Mouse (Mus musculus) gastrocnemius, adult 8-10 months (tissue): ENCODE results near the gene Cgnl1. TPM values are rescaled to one million over a fixed set of nuclear protein-coding genes. Genes with fewer than 3 reads are reported as not detected.
"Not testable (repeated sequence)": the region's sequence is repeated elsewhere in the genome, so short reads cannot be mapped to it uniquely, and the experiment has no call there.

ENCODE experiments used
- DNase-seq, 2 experiments: peaks; one replicate each; pipeline ENCODE4 v3.0.0; 2022; ENCODE audit warnings: low spot score in 2 of 2
- total RNA-seq, 4 experiments: library from RNA; stranded (reverse); gene quantifications; 2 replicates each; pipeline ENCODE4 v1.2.4; 2022

The Cgnl1 gene
- total RNA-seq, 4 experiments from 2014 or later, result 2.8 to 5.4 (median 3.9) TPM

DNA sequence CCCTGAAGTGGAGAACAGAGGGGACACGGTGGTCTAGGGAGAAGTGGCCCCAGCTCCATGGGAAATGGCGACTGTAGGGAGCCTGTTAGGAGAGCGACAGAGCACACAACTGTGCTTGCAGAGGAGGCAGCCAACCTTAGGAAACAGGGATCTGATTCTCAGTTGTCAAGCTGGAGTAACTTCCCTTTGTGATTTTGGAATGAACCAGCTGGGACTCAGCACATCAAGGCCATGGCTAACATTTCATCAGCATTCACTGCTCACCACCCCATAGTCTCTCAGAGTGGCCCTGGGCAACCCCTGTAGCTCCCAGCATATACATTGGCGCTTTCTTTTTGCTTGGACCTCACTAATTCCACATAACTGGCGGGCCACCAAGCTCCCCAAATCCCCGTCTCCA lies 145.4 kb downstream of the Cgnl1 start:
- DNase-seq, result no peak

DNA sequence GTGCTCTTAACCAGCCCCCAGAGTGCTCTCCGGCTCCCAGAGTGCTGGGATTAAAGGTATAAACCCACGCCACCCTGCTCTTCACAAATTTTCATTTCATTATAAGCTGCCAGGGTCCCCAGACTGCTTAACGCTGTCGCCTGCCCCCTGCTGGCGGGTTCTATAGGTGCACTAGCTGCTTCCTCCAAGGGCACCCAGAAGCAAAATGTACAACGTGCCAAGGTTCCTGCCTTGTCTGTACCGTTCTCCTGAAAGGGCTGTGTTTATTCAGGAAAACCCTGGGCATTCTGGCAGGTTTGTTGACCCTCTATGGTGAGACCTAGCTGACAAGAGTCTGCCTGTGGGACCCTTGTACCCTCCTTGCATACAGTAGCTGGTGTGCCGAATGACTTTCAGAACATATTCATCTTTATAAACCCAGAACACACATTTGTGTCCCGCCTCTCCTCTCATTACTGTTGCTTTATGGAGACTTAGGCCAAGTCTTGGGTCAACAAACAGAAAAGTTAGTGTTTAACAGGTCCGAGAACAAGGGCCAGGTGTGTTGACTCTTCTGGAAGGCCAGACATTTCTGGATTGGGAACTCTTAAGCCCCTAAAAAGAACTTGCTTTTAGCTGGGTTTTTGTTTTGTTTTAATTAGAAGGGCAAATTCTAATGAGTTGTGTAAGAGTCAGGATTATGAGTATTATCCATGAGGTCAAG lies 146.5 kb downstream of the Cgnl1 start:
- DNase-seq, result peak; percentile 24 to 35

DNA sequence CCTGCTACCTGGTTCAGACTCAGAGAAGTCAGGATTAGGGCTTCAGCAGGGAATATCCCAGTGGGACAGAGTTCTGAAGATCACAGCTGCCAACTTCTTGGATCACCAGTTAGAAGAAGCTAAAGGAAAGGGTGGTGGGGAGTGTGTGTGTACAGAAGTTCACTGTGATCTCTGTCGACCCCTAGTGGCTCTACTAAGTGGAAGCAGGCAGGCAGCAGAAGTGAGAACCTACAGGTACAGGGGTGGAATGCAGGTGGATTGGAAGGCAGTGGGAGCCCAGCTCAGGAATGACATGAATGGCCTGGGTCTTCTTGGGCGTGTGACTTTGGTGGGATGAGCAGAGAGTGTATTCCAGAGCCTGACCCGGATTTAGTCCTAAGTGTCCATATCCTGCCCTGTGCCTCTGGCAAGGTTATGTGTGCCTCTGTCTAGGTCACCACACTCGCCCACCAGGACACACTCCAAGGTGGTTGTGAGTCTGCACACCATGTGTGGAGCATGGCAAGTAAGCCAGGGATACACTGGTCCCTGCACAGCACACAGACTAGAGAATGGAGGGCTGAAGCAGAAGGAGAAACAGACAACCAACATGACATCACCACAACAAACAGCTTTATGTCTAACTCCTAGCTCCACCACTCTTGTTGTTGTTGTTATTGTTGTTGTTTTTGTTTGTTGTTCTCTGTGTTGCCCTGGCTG lies 147.4 kb downstream of the Cgnl1 start:
- no peak for DNase-seq

DNA sequence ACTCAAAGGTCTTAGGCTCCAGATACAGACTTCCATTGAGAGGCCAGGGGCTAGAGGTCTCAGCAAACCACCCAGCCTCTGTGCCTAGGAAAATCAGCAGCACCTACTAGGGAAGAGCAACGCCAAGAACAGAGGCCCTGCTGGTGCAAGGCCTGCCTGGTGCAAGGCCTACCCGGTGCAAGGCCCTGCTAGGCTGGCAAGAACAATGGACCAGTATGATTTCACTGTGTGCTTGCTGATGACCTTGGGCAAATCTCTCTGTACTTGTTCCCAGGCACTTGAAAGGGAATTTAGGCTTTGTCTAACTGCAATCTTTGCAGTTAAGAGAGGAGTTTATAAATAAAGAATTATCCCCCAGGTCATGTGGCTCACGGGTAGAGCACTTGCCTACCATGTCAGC lies 148.8 kb downstream of the Cgnl1 start:
- no peak for DNase-seq

DNA sequence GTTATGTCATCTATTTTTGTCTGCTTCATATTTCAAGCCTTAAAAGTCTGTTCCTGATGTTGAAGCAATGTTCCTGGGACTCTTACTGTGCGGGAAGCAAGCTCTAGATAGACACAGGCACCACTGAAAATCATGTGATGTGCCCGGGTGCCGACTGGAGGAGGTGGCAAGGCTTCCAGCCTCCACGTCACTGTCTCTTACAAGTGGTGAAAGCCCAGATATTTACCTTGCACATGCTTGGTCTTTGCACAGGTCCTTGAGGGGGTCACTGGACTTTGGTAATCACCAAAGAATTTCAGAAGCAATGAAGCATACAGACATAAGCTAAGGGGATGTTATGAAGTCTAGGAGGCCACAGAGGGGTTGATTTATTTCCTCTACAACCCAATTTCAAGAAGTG lies 149.4 kb downstream of the Cgnl1 start:
- DNase-seq, result no peak

DNA sequence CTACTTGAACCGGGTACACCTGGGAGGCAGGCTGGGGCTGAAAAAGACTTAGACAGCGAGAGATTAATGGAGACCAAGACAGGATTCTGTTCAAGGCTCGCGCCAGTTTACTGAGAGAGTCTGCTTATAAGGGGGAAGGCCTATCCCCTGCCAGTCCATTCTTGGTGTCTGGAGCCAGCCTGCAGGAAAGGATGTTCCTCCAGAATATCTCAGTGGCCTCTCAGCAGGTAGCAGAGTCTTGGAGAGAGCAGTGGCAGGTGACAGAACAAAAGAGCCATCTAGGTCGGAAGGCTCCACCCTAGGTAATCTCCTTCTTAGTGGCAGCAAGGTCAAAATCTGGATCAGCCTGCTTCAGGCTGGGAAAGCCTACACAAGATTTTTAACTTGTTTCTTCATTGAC lies 151.3 kb downstream of the Cgnl1 start:
- DNase-seq, result not testable (repeated sequence)

DNA sequence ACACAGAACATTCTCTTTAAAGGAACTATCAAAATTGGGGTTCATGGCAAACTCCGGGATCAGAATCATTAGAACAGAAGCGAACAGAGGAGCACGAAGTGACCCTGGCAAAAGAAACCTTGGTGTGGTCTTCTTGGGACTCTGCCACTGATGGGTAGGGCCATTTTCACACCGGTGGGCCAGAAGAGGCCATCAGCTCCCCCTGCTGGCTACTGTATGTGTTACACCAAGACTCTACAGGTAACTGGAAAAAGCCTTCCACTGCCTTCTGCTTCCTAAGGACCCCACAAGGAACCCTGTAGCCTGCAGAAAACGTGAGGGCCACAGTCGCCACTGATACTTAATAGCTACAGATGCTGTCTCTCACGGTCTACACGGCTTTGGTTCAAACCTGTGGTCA lies 154.0 kb downstream of the Cgnl1 start:
- DNase-seq, result no peak

DNA sequence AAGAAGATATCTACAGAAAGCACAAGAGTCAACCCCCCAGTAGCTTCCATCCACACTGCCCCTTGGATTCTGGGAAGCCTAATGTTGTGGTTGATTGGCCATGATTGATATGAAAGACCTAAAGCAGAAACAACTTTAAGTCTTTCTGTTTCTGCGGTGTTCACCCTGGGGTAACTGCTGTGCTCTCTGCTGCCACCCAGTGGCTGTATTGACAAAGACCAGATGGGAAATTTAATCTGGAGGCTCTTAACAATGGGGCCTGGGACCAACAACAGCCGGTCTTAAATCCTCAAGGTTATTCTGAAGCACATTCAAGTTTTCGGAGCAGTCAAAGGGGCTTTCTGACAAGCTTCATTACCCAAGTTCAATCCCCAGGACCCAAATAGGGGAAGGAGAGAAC lies 155.2 kb downstream of the Cgnl1 start:
- DNase-seq, result peak; percentile 44 to 54

DNA sequence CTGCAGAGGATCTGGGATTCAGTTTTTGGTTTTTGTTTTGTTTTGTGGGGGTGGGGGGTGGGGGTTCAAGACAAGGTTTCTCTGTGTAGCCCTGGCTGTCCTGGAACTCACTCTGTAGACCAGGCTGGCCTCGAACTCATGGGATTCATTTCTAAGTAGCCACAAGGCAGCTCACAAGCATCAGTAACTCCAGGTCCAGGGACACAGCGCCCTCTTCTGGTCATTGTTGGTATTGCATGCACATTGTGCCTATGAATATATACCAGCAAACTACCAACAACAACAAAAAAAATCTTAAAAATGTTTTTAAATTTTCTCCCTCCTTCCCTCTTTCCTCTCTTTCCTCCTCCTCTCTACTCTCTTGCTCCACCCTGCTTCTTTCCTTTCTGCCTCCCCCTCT lies 156.8 kb downstream of the Cgnl1 start:
- peak; percentile 21 to 38 for DNase-seq

DNA sequence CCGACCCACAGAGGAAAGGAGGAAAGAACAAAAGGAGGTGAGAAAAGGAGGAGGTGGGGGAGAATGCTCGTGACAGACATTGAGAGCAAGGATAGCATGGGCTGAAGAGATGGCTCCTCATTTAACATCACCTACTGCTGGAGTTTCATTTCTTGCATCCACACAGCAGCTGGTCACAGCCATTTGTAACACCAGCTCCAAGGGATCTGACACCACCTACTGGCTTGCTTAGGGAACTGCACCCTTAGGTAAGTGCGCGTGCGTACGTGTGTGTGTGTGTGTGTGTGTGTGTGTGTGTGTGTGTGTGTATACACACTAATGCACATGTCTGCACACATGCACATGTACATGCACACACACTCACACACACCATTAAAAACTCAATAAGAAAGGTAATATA lies 158.4 kb downstream of the Cgnl1 start:
- DNase-seq, result no peak

DNA sequence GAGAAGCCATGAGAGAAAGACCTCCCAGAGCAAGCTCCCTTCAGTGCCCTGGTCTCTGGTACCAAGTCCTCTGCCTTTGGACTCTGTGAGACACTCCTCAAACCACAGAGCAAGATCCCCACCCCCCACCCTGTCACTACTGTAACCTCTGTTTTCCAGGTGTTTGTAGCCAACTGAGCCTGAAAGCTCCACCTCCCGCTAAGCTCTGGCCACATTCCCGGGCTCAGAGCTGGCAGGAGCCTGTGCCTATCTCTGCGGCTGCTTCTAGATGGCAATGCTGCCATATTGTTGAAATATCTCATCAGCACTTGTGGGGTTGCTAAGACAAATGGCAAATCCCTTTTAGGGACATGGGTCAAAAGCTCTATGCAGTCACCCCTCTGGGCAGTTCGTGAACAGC lies 159.5 kb downstream of the Cgnl1 start:
- DNase-seq, result no peak

DNA sequence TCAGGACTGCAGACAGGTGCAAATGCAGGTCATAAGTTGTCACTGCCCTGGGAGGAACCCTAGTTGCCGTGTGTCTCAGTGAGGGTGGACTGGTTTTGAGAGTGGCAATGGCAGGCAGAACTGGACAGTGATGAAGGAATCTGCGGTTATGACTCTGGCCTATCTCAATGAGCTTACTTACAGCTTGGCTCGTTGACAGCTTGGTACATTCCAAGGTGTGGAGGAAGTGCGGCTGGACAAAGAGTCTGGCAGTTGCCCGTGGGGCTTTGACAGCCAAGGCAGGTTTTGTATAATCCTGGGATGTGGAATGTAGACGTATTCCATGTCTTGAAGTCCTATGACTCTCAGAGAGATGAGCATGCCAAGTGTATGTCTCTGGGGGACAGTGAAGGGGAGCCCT lies 162.4 kb downstream of the Cgnl1 start:
- no peak for DNase-seq

DNA sequence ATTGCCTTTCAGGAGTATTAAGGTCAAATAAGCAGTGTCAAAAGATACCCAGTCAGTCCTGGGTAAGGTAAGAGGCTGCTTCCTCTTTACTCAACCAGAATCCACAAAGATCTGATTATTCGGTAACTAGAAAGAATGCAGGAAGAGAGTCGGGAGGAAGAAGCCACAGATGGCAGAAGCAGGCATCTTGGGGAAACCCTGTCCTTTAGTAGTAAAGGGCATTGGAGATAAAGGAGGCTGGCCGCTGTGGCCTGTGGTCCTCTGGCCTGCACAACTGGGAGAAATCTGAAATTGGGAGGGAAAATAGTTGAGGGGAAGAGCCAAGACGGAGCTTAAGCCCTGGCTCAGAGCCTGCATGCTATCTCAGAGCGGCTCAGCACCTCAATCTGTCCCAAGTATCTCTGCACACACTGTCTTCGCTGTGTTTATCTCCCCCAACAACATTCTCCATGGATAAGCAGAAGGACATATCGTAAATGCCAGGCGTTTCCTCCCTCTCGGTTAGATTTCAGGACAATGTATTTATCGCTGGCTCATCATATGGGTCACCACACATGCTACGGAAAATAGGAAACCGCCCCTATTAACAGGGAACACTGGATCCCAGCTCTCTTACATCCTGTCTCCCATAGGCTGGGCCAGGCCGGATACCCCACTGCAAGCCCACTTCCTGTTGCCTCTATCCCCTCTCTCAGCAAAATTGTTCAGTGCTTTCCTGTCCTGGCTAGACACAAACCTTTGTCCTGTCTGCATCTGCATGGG lies 164.9 kb downstream of the Cgnl1 start:
- no peak for DNase-seq

DNA sequence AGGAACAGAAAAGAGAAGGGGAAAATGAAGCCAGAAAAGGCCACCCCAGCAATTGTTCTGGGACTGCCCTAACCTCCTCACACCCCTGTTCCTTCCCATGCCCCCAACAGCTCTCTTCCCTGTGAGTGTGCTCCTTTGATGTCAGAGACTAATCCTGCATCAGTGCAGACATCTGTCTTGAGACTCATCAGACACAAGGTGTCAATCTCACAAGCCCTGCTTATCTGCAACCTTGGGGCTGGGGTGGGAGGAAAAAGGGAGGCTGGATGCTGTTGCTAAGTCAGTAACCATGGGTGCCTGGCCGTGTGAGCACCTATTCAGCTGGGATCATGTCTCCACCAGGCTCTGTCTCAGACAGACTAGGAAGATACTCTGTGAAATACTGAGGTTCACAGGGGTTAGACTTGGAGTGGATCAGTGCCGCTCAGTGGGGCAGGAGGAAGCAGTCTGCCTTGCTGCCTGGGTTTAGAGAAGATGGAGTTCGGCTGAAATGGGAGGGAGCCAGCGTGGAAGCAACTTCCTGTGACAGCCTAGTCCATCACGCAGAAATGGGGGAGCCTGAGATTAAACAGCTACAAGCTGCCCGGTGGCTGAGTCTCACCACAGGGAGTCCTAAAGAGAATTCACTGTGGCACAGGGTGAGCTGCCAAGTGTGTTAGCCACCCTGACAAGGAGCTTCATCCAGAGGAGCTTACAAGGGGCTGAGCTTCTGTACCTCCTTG lies 166.3 kb downstream of the Cgnl1 start:
- no peak for DNase-seq

DNA sequence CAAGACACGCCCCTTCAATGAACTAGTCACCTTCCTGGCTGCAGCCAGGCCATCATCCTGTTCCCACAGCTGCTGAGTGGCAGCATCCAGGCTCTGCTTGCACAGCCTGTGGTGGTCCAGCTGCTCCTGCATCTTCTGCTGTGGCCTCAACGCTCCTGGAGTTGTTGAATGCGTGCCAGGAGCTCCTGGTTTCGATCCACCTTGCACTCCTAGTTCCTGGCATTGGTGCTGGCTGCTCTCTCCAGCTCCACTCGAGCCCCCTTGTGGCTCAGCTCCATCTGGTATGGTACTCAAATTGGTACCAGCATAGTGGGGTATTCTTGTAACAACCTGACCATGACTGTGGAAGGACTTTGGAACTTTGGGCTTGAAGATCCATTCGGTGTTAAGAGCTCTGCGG lies 171.5 kb downstream of the Cgnl1 start:
- DNase-seq, result no peak

DNA sequence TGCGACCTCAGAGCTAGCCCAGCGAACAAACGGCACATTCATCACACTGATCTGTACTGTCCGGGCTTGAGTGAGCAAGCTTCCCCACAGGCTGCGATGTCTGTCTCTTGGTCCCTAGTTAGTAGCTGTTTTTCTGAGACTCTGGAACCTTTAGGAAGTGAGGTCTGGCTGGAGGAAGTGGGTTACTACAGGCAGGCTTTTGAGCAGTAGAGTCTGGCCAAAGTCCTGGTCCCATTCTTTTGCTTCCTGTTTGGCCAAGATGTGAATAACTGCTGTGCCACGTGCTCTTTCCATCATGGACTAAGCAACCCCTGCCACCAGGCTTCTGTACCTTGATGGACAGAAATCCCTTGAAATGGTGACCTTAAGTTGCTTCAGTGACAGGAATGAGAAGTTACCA lies 174.5 kb downstream of the Cgnl1 start:
- no peak for DNase-seq

DNA sequence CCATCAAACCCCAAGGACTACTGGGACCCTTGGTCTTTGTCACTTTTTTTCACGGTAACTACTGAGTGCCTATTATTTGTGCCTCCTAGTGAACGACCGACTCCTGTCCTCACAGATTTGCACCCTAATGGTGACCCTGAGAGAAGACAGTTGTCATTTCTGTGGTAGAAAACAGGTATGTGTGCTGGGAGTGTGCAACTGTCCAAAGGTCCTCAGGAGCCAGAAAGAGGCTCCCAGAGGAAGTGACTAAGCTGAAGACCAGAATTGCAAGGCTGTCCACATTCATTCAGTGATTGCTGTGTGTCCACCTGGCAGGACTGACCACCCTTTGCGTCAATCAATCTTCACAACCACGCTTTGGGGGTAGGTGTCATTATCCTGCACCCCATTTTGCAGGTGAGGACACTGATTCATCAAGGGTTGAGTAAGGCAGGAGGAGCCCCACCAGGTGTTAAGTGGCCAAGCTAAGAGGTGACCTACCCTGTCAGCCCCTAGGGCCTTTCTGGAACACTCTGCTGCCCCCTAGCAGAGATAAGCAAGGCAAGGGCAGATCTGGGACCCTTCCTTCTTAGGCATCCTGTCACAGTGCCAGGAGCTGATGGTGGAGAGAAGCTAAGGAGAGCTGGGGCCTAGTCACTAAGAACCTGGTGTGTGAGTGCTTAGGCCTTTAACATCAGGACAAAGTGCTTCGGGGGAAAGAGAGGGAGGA lies 178.7 kb downstream of the Cgnl1 start:
- DNase-seq, result no peak

DNA sequence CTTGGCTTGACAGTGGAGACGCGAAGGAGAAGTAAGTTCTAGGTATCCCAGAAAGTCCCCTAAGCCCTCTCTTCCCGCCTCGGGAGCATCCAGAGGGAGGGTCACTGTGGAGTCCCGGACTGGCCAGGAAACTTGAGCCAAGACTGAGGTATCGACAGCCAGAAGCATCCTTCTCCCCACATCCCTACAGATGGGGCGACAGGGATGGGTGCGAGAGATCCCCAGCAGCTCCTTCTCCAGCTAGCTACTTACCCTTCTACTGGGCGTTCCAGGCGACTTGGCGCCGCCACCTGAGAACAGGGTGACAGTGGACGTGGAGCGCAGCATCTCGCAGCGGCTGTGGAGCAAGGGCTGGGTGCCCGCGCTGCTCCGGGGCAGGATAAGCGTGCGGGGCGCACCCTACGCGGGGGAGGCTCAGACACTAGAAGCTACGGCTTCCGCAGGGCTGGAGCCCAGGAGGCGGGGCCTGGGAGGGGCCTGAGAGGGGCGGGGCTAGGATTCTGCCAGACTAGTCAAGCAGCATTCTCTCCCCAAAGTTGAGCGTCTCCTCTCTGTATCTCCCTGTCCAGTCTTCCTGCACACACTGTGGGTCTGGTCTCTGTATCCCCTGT lies 179.4 kb downstream of the Cgnl1 start, which contains the start of gene Myzap:
Gene Myzap (minus strand): TSS at position 423 of the 611 bp plus-strand sequence.
- peak; percentile 83 to 84 for DNase-seq

DNA sequence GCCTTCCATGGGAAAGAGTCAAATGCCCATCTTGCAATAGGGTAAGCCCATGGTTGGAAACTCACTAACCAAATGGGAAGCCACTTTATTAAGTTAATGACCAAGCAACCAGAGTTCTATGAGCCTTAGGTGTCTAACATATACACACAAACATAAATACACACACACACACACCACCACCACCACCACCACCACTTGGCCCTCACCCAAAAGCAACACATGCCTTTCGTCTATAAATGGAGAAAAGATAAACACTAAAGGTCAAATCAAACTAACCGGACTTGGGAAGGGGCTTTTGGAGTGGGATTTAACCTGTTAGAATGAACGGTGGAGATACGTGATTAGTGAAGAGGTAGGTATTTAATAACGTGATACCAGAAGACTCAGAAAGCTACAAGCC lies 180.3 kb downstream of the Cgnl1 start:
- DNase-seq, result no peak

DNA sequence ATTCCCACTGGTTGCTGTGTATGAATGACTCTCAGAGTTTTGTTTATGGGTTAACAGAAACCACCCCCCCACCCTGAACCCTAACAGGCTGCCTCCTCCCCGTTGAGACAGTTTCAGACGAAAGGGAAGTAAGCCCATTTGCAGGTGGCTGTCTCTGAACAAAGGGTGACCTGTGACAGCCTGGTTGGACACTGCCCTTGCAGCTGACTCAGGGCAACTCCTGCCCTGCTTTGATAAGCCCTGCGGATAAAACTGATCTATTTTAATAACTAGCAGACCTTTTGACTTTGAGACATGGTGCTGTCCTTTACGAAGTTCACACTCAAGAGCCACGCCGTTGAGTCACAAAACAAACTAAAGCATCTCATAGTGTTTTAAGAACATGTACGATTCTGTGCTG lies 181.6 kb downstream of the Cgnl1 start:
- DNase-seq, result no peak
